Mouse (Mus musculus) midbrain, embryonic 16.5 days (tissue): Measurements from ENCODE around the gene Lpcat3. TPM values are rescaled to one million over a fixed set of nuclear protein-coding genes. Genes with fewer than 3 reads are reported as not detected.
"Not testable (repeated sequence)": the region's sequence is repeated elsewhere in the genome, so short reads cannot be mapped to it uniquely, and the experiment has no call there.

Experiments
- ATAC-seq: fragments of 200-750 bp; cut with Nextera tagmentation; 2 replicates; pipeline ENCODE4 v1.8.0; 2017; ENCODE audit warnings: moderate TSS enrichment
- H3K27ac ChIP-seq: fragments of 300-500 bp; sonication (generic); 2 replicates; pipeline ENCODE4 v1.5.1; 2014; ENCODE audit warnings: mild to moderate bottlenecking, low read length, mixed read lengths
- H3K27me3 ChIP-seq: fragments of 300-500 bp; sonication (generic); 2 replicates; pipeline ENCODE4 v1.6.1; 2014; ENCODE audit warnings: low read depth, low read length, mixed read lengths; ENCODE audit not compliant: control insufficient read depth, insufficient read depth
- H3K36me3 ChIP-seq: fragments of 300-500 bp; sonication (generic); 2 replicates; pipeline ENCODE4 v1.6.1; 2014; ENCODE audit warnings: mild to moderate bottlenecking, low read length, moderate library complexity, mixed read lengths; ENCODE audit not compliant: control insufficient read depth, insufficient read depth
- H3K4me1 ChIP-seq: fragments of 300-500 bp; sonication (generic); 2 replicates; pipeline ENCODE4 v1.6.1; 2014; ENCODE audit warnings: mild to moderate bottlenecking, low read length, mixed read lengths; ENCODE audit not compliant: control insufficient read depth, insufficient read depth
- H3K4me2 ChIP-seq: fragments of 300-500 bp; sonication (generic); 2 replicates; pipeline ENCODE4 v1.6.1; 2014; ENCODE audit warnings: mild to moderate bottlenecking, low read length, mixed read lengths
- H3K4me3 ChIP-seq: fragments of 300-500 bp; sonication (generic); 2 replicates; pipeline ENCODE4 v1.5.1; 2014; ENCODE audit warnings: low read depth, mild to moderate bottlenecking, low read length, moderate library complexity, mixed read lengths
- H3K9ac ChIP-seq: fragments of 300-500 bp; sonication (generic); 2 replicates; pipeline ENCODE4 v1.6.1; 2014; ENCODE audit warnings: low read depth, low read length, mixed read lengths
- H3K9me3 ChIP-seq: fragments of 300-500 bp; sonication (generic); replicated peaks from 2 replicates; pipeline ENCODE4 v1.6.1; 2014; ENCODE audit warnings: mild to moderate bottlenecking, low read length, mixed read lengths; ENCODE audit not compliant: control insufficient read depth, poor library complexity, severe bottlenecking
- WGBS: fragments of 180-500 bp; shearing (Covaris S2); extraction: QIAGEN DNeasy Blood & Tissue Kit; methylation state at CpG from one replicate; pipeline ENCODE4 v1.1.7; 2014; 5-methylcytosine and 5-hydroxymethylcytosine counted together
- polyA plus RNA-seq: library from polyadenylated mRNA; unstranded; fragments of >200 nt; fragmentation: Nextera tagmentation; extraction: Ambion mirVana; gene quantifications from 2 replicates; pipeline ENCODE4 v1.2.1, GENCODE M21; 2015

Gene Lpcat3
- 40.5 and 43.8 TPM in 2 replicates for polyA plus RNA-seq

GRCm38 (mm10) chr6:124662477-124663423, at the start of gene Lpcat3:
TSS of gene Lpcat3 (plus strand) at chr6:124663027.
- H3K4me1 ChIP-seq = peaks cover 10% of the 10 kb centered on the region
- 2% methylated on average over 65 of the region's 87 CpGs for whole genome bisulfite sequencing
- peak; percentile 97 for ATAC-seq
- H3K27ac ChIP-seq = peak within 1 kb of the TSS; percentile 80
- H3K4me3 ChIP-seq = peak within 1 kb of the TSS; percentile 72
- H3K9ac ChIP-seq = peak within 1 kb of the TSS; percentile 77
- no peaks in the 10 kb centered on the region for H3K27me3 ChIP-seq
- no peaks in the 10 kb centered on the region for H3K9me3 ChIP-seq
- peak within 1 kb of the TSS; percentile 84 for H3K4me2 ChIP-seq
- no peaks in the 10 kb centered on the region for H3K36me3 ChIP-seq

- no peaks in the 10 kb centered on the region for H3K9me3 ChIP-seq
- no peaks in the 10 kb centered on the region for H3K27me3 ChIP-seq
- ATAC-seq = no peak
- H3K27ac ChIP-seq = no peak overlapping the region
- H3K36me3 ChIP-seq = no peaks in the 10 kb centered on the region
- no peak overlapping the region for H3K4me2 ChIP-seq
- no peak overlapping the region for H3K9ac ChIP-seq
- H3K4me3 ChIP-seq = no peak overlapping the region
- no peaks in the 10 kb centered on the region for H3K4me1 ChIP-seq
- 87% methylated on average over 13 of the region's 13 CpGs for WGBS
These were observed 37.2 kb upstream of the Lpcat3 start for GRCm38 (mm10) chr6:124625612-124626011.

- H3K36me3 ChIP-seq, H3K4me1 ChIP-seq, H3K27ac ChIP-seq, H3K4me2 ChIP-seq, H3K4me3 ChIP-seq, ATAC-seq, H3K9ac ChIP-seq, H3K27me3 ChIP-seq, H3K9me3 ChIP-seq: not testable (repeated sequence)
- 43% methylated on average over 1 of the region's 1 CpGs for WGBS
These were observed 36.6 kb upstream of the Lpcat3 start for GRCm38 (mm10) chr6:124626184-124626583.

DNA sequence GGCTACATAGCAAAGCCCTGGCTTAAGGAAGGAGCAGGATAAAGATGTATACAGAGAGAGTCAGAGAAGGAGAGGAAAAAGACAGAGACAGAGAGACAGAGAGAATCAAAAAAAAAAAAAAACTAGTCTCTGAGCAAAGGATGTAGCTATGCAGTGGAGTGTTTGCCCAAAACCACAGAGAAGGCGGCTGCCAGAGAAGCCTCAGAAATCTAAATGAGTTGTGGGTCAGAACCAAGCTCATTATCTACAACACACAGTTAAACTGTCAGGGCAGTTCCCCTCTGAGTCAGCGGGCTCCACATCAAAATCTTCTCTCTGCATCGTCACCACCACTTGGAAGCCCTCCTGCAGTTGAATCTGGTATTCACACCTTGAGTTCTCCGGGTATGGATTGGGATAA, 32.1 kb upstream of the Lpcat3 start:
- no peak for ATAC-seq
- WGBS = 89% methylated on average over 4 of the region's 4 CpGs
- Histone ChIP-seq H3K9ac (no peak overlapping the region), H3K36me3 (no peaks in the 10 kb centered on the region), H3K9me3 (no peaks in the 10 kb centered on the region), H3K4me1 (no peaks in the 10 kb centered on the region), H3K27me3 (no peaks in the 10 kb centered on the region), H3K4me2 (no peak overlapping the region), H3K27ac (no peak overlapping the region), H3K4me3 (no peak overlapping the region)

DNA sequence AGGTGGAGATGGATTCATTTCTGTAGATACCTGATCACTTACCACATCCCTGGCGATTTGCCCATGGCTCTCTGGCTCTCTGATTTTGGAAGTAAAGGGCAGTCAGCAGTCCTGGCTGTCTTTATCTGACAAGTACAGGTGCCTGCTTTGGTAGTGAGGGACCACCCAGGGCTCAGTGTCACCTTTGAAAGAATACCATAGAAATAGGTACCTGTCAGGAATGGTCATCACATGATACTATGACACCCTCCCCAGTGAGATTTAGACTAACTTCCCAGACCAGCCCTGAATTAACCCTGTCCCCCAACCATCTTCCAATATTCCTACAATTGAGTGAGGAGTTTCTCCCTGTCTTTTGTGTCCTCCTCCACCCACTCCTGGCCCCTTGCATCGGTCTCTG, 26.8 kb upstream of the Lpcat3 start, which contains the start of gene C1s2:
Gene C1s2, minus strand, starts transcription at position 101 of the 400 bp plus-strand sequence.
- H3K27me3 ChIP-seq, H3K9me3 ChIP-seq, H3K27ac ChIP-seq, H3K36me3 ChIP-seq, H3K4me1 ChIP-seq, H3K9ac ChIP-seq, H3K4me2 ChIP-seq, ATAC-seq, H3K4me3 ChIP-seq: not testable (repeated sequence)
- 80% methylated on average over 2 of the region's 2 CpGs for WGBS

GRCm38 (mm10) chr6:124636858-124637460, 25.9 kb upstream of the Lpcat3 start:
- not testable (repeated sequence) for H3K27me3 ChIP-seq, ATAC-seq, H3K9me3 ChIP-seq, H3K4me1 ChIP-seq, H3K4me2 ChIP-seq, H3K27ac ChIP-seq, H3K36me3 ChIP-seq, H3K4me3 ChIP-seq, H3K9ac ChIP-seq
- WGBS = 49% methylated on average over 6 of the region's 6 CpGs

GRCm38 (mm10) chr6:124640041-124640440, 22.8 kb upstream of the Lpcat3 start:
- H3K4me1 ChIP-seq = no peaks in the 10 kb centered on the region
- H3K36me3 ChIP-seq = no peaks in the 10 kb centered on the region
- H3K27me3 ChIP-seq = no peaks in the 10 kb centered on the region
- WGBS = 83% methylated on average over 4 of the region's 4 CpGs
- no peaks in the 10 kb centered on the region for H3K9me3 ChIP-seq
- no peak overlapping the region for H3K4me2 ChIP-seq
- no peak overlapping the region for H3K27ac ChIP-seq
- no peak overlapping the region for H3K4me3 ChIP-seq
- no peak overlapping the region for H3K9ac ChIP-seq
- ATAC-seq = no peak

DNA sequence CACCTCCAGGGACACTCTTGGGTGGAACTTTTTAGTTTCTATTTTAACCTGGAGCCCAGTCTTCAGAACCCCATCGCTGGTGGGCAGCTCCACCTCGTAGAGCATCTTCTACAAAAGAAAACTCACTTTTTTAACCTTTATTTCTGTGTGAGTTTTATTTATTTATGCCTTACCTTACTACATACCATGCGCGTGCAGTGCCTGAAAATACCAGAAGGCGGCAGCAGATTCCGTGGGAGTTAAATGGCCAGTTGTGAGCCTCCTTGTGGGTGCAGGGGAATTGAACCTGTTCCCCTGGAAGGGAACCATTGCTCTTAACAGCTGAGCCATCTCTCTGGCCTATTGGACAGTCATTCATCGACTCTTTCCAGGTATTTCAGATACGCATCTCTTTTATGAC, 21.8 kb upstream of the Lpcat3 start:
- H3K9ac ChIP-seq = no peak overlapping the region
- no peak overlapping the region for H3K4me3 ChIP-seq
- no peaks in the 10 kb centered on the region for H3K9me3 ChIP-seq
- H3K36me3 ChIP-seq = no peaks in the 10 kb centered on the region
- H3K27ac ChIP-seq = no peak overlapping the region
- no peaks in the 10 kb centered on the region for H3K4me1 ChIP-seq
- WGBS = 41% methylated on average over 8 of the region's 8 CpGs
- ATAC-seq = no peak
- no peaks in the 10 kb centered on the region for H3K27me3 ChIP-seq
- no peak overlapping the region for H3K4me2 ChIP-seq

DNA sequence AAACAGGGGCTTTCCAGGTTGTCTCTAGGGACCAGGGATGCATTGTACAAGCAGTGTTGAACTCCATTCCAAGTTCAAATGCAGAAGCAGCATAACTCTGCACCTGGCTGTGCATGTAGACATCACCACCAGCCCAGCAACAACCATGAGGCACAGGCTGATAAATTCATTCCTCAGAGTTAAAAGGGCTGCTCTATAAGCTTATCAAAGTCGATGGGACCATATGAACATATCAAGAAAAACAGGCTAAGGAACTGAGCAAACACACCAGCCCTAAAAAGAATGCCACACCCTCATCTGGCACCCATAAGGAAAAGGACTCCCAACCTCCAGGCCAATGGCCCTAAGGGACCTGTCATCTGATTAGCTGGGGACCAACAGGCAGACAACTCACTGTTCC, 16.4 kb upstream of the Lpcat3 start:
- H3K4me2 ChIP-seq = no peak overlapping the region
- no peak overlapping the region for H3K27ac ChIP-seq
- no peaks in the 10 kb centered on the region for H3K4me1 ChIP-seq
- H3K9me3 ChIP-seq = no peaks in the 10 kb centered on the region
- H3K36me3 ChIP-seq = no peaks in the 10 kb centered on the region
- H3K9ac ChIP-seq = no peak overlapping the region
- WGBS = 81% methylated on average over 1 of the region's 1 CpGs
- no peaks in the 10 kb centered on the region for H3K27me3 ChIP-seq
- no peak overlapping the region for H3K4me3 ChIP-seq
- no peak for ATAC-seq
